Mouse (Mus musculus) embryo, embryonic 10 days (tissue): ENCODE measurements around the gene Vrk3.

Experiments used
- DNase-seq: peaks from one replicate; pipeline ENCODE4 v3.0.0-alpha.2; 2015; ENCODE audit warnings: low spot score

The Vrk3 gene

DNA sequence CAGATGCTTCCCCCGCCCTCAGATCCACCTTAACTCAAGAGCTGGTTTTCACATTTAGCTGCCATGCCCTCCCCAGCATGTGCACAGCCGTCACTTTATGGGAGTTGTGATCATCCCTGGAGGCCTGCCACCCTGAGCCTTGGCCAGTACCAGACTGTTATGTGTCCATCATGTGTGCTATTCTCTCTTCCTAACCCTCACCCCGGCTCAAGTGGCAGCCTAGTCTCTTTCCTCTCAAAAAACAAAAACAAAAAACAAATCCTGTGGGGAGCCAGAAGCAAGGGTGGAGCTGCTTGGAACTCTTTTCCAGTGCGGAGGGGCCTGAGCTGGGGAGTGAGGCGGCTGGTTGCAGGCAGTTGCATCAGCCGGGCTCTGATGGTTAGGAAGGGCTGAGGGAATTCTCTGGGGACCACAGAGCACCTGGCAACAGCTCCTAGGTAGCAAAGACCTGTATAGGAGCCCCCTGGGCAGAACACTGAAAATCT, 70.6 kb downstream of the Vrk3 start:
- DNase-seq: peak; percentile 3

DNA sequence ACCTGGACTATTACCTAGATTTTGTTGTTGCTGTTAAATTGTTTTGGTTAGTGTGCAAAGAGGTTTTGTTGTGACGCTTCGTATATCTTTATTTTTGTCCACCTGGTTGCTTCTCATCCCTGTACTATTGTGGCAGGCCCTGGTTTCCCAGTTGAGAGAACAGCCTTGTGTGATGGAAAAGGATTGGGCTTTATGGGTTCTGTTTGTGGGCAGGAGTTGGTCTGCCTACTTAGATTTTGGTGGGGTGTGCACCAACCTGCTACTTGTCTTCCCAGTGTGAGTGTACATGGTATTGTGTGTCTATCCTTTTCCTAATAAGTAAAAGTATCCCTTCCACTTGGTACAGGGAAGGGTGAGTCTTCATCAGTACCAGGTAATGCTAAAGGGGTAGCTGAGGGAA, 71.2 kb downstream of the Vrk3 start:
- DNase-seq: peak; percentile 1

GRCm38 (mm10) chr7:44819863-44820262, 71.7 kb downstream of the Vrk3 start:
- DNase-seq: peak; percentile 3

DNA sequence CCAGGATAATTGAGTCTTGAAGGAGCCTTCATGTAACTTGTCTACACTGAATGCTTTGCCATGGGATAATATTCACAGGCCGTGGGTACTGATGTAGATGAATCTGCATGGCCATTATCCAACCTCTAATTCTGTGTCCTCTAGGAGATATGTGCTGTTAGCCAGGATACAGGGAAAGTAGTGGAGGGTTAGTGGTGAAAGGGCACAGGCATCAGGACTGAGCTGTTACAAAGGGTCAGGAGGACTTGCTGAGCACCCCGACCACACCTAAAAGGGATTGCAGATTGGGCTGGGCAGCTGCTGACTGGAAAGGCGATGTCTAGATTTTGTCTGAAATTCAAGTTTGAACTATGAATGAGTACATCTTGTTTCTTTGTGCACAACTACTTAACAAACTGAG, 72.3 kb downstream of the Vrk3 start:
- DNase-seq: peak; percentile 2

DNA sequence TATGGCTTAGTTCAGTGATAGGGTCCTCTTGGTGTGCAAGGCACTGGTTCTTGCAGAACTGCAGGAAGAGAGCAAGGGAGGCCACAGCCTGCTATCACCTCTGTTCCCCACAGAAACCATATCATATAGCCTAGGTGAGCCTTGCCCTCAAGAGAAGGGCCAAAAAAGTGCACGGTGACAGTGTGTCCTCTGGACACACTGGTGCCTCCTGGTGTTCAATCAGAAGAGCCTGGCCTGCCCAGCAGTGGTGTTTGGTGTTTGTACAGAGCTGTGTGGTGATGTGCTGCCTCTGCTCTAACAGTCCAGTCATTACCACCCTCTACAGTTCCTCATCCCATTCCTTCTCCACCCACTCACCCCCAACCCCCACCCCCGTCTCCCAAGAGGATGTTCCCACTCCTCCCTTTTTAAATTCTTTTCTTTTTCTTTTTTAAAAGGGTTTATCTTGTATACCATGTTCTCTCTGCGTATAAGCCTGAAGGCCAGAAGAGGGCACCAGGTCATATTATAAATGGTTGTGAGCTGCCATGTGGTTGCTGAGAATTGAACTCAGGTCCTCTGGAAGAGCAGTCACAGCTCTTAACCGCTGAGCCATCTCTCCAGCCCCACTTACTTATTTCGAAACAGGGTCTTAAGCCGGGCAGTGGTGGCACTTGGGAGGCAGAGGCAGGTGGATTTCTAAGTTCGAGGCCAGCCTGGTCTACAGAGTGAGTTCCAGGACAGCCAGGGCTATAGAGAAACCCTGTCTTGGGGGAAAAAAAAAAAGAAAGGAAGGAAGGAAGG, 73.6 kb downstream of the Vrk3 start:
- no peak for DNase-seq

GRCm38 (mm10) chr7:44823409-44823808, 75.2 kb downstream of the Vrk3 start:
- no peak for DNase-seq

GRCm38 (mm10) chr7:44824872-44825271, 76.7 kb downstream of the Vrk3 start:
- DNase-seq: peak; percentile 86

GRCm38 (mm10) chr7:44826771-44827170, 78.6 kb downstream of the Vrk3 start:
- DNase-seq: no peak
